Mouse (Mus musculus) heart, adult 2 months (tissue): ENCODE measurements around the gene N4bp3.

ENCODE experiments used
- CTCF ChIP-seq: fragments of 200-600 bp; IDR thresholded peaks from 2 replicates; pipeline ENCODE4 v1.8.1; 2022; ENCODE audit warnings: antibody characterized with exemption, mild to moderate bottlenecking, moderate library complexity
- POLR2A ChIP-seq: fragments of 200-500 bp; IDR thresholded peaks from 2 replicates; pipeline ENCODE4 v1.6.1; 2011; ENCODE audit warnings: mild to moderate bottlenecking, low read depth, low read length, control low read depth; ENCODE audit not compliant: insufficient read depth

- TF ChIP-seq CTCF (no peak), POLR2A (no peak)
These were observed 22.6 kb upstream of the N4bp3 start for GRCm38 (mm10) chr11:51673291-51673690.
